Mouse (Mus musculus) layer of hippocampus, postnatal 10 days (tissue): Measurements from ENCODE around the gene Gm10139. TPM values are rescaled to one million over a fixed set of nuclear protein-coding genes. Genes with fewer than 3 reads are reported as not detected.
"Not testable (repeated sequence)": the region's sequence is repeated elsewhere in the genome, so short reads cannot be mapped to it uniquely, and the experiment has no call there.

Experiments used
- DNase-seq, 2 experiments: peaks; one replicate each; pipeline ENCODE4 v3.0.0; 2021; ENCODE audit warnings: low spot score in 2 of 2
- long read RNA-seq: library from polyadenylated mRNA; stranded (forward); transcript quantifications from one replicate; pipeline ENCODE4 v2.0.0, GENCODE M21; 2023
- total RNA-seq, 2 experiments: library from RNA; stranded (reverse); gene quantifications; 2 replicates each; pipeline ENCODE4 v1.2.3; 2021

Gm10139 gene
- not detected for total RNA-seq
- long read RNA-seq = 0 reads

- not testable (repeated sequence) for DNase-seq
Observed at GRCm38 (mm10) chr13:65512378-65512777, at the start of gene Gm10139. TSS of gene Gm10139 (plus strand) at chr13:65512678.

- DNase-seq = not testable (repeated sequence)
Observed at GRCm38 (mm10) chr13:65557636-65558035, 45.2 kb downstream of the Gm10139 start.

Other genes starting within 250 kb of the Gm10139 start
- gene Zfp369, start 233.9 kb upstream of the Gm10139 start, total RNA-seq = 10 to 100 TPM; 68.0 to 71.4 TPM